Mouse (Mus musculus): Measurements from ENCODE around the gene Hnf1b. TPM values are rescaled to one million over a fixed set of nuclear protein-coding genes. Genes with fewer than 3 reads are reported as not detected.

Hnf1b gene
- polyA plus RNA-seq, 1 experiment from 2014 or later: 4.8 TPM

- ATAC-seq (ENCODE audit: low FRiP score, low TSS enrichment) (no peak), DNase-seq (ENCODE audit: low spot score) (no peak)
- Histone ChIP-seq H3K4me1 (replicated peaks; ENCODE audit: control insufficient read depth, insufficient read depth) (no peaks in the 10 kb centered on the region; the same call in 1 of the 2 replicates), H3K36me3 (ENCODE audit: control insufficient read depth, insufficient read depth, low read length) (no peaks in the 10 kb centered on the region), H3K9ac (ENCODE audit: low read length) (no peak overlapping the region), H3K9me3 (ENCODE audit: control insufficient read depth, low read length) (no peaks in the 10 kb centered on the region), H3K4me2 (replicated peaks; ENCODE audit: low read depth) (no peak overlapping the region), H3K4me3 (ENCODE audit: low read depth, low read length) (no peak overlapping the region), H3K27me3 (ENCODE audit: control insufficient read depth, insufficient read depth, low read length) (no peaks in the 10 kb centered on the region), H3K27ac (replicated peaks) (peak overlapping the region; percentile 24; the same call in 1 of the 2 replicates)
- 53% methylated on average over 5 of the region's 5 CpGs for WGBS
- TF ChIP-seq EP300 (optimal IDR thresholded peaks at IDR 0.05) (no peak), CTCF (IDR thresholded peaks at IDR 0.05; ENCODE audit: low read depth) (no peak)
Measured at GRCm38 (mm10) chr11:83881438-83881837, 31.6 kb downstream of the Hnf1b start.

GRCm38 (mm10) chr11:83882552-83882951 lies 32.7 kb downstream of the Hnf1b start:
- Histone ChIP-seq H3K27me3 (ENCODE audit: control insufficient read depth, insufficient read depth, low read length) (no peaks in the 10 kb centered on the region), H3K9me3 (ENCODE audit: control insufficient read depth, low read length) (no peaks in the 10 kb centered on the region), H3K4me2 (replicated peaks; ENCODE audit: low read depth) (no peak overlapping the region), H3K9ac (ENCODE audit: low read length) (no peak overlapping the region), H3K4me1 (replicated peaks; ENCODE audit: control insufficient read depth, insufficient read depth) (no peaks in the 10 kb centered on the region; the same call in 1 of the 2 replicates), H3K4me3 (ENCODE audit: low read depth, low read length) (no peak overlapping the region), H3K27ac (replicated peaks) (0 out of 2 replicates have a peak overlapping the region, but pooled peaks have one; percentile 13), H3K36me3 (ENCODE audit: control insufficient read depth, insufficient read depth, low read length) (no peaks in the 10 kb centered on the region)
- TF ChIP-seq EP300 (optimal IDR thresholded peaks at IDR 0.05) (no peak), CTCF (IDR thresholded peaks at IDR 0.05; ENCODE audit: low read depth) (no peak)
- 24% methylated on average over 6 of the region's 6 CpGs for WGBS
- DNase-seq (ENCODE audit: low spot score): peak; percentile 74
- peak; percentile 71 for ATAC-seq (ENCODE audit: low FRiP score, low TSS enrichment)

- Histone ChIP-seq H3K27ac (replicated peaks) (no peak overlapping the region), H3K9ac (ENCODE audit: low read length) (no peak overlapping the region), H3K27me3 (ENCODE audit: control insufficient read depth, insufficient read depth, low read length) (no peaks in the 10 kb centered on the region), H3K9me3 (ENCODE audit: control insufficient read depth, low read length) (no peaks in the 10 kb centered on the region), H3K4me3 (ENCODE audit: low read depth, low read length) (no peak overlapping the region), H3K36me3 (ENCODE audit: control insufficient read depth, insufficient read depth, low read length) (no peaks in the 10 kb centered on the region), H3K4me1 (replicated peaks; ENCODE audit: control insufficient read depth, insufficient read depth) (no peaks in the 10 kb centered on the region; the same call in 1 of the 2 replicates), H3K4me2 (replicated peaks; ENCODE audit: low read depth) (no peak overlapping the region)
- TF ChIP-seq CTCF (IDR thresholded peaks at IDR 0.05; ENCODE audit: low read depth): no peak
- ATAC-seq (ENCODE audit: low FRiP score, low TSS enrichment): no peak; the same call in 1 of the 2 replicates
- 43% methylated on average over 6 of the region's 6 CpGs for WGBS
- no peak for DNase-seq (ENCODE audit: low spot score)
Measured at GRCm38 (mm10) chr11:83883074-83883473, 33.2 kb downstream of the Hnf1b start.

- Histone ChIP-seq H3K4me2 (replicated peaks; ENCODE audit: low read depth) (no peak overlapping the region), H3K9ac (ENCODE audit: low read length) (no peak overlapping the region), H3K27me3 (ENCODE audit: control insufficient read depth, insufficient read depth, low read length) (no peaks in the 10 kb centered on the region), H3K27ac (replicated peaks) (no peak overlapping the region), H3K4me1 (replicated peaks; ENCODE audit: control insufficient read depth, insufficient read depth) (no peaks in the 10 kb centered on the region), H3K4me3 (ENCODE audit: low read depth, low read length) (no peak overlapping the region), H3K36me3 (ENCODE audit: control insufficient read depth, insufficient read depth, low read length) (no peaks in the 10 kb centered on the region), H3K9me3 (ENCODE audit: control insufficient read depth, low read length) (no peaks in the 10 kb centered on the region)
- 66% methylated on average over 9 of the region's 9 CpGs for WGBS
- TF ChIP-seq EP300 (optimal IDR thresholded peaks at IDR 0.05): no peak
- no peak for TF ChIP-seq CTCF (IDR thresholded peaks at IDR 0.05; ENCODE audit: low read depth)
- DNase-seq (ENCODE audit: low spot score) (peak; percentile 32), ATAC-seq (ENCODE audit: low FRiP score, low TSS enrichment) (peak; percentile 65)
Measured at GRCm38 (mm10) chr11:83883812-83884211, 33.9 kb downstream of the Hnf1b start.

GRCm38 (mm10) chr11:83885175-83885574 lies 35.3 kb downstream of the Hnf1b start:
- WGBS: 80% methylated on average over 8 of the region's 8 CpGs
- Histone ChIP-seq H3K27ac (replicated peaks) (no peak overlapping the region), H3K9ac (ENCODE audit: low read length) (no peak overlapping the region), H3K9me3 (ENCODE audit: control insufficient read depth, low read length) (no peaks in the 10 kb centered on the region), H3K4me1 (replicated peaks; ENCODE audit: control insufficient read depth, insufficient read depth) (no peaks in the 10 kb centered on the region), H3K4me3 (ENCODE audit: low read depth, low read length) (no peak overlapping the region), H3K4me2 (replicated peaks; ENCODE audit: low read depth) (no peak overlapping the region), H3K27me3 (ENCODE audit: control insufficient read depth, insufficient read depth, low read length) (no peaks in the 10 kb centered on the region), H3K36me3 (ENCODE audit: control insufficient read depth, insufficient read depth, low read length) (no peaks in the 10 kb centered on the region)
- ATAC-seq (ENCODE audit: low FRiP score, low TSS enrichment): no peak
- no peak for TF ChIP-seq EP300 (optimal IDR thresholded peaks at IDR 0.05)
- TF ChIP-seq CTCF (IDR thresholded peaks at IDR 0.05; ENCODE audit: low read depth): no peak
- no peak for DNase-seq (ENCODE audit: low spot score)

GRCm38 (mm10) chr11:83886746-83887145 lies 36.9 kb downstream of the Hnf1b start:
- Histone ChIP-seq H3K4me2 (replicated peaks; ENCODE audit: low read depth) (no peak overlapping the region), H3K9me3 (ENCODE audit: control insufficient read depth, low read length) (no peaks in the 10 kb centered on the region), H3K27ac (replicated peaks) (no peak overlapping the region), H3K27me3 (ENCODE audit: control insufficient read depth, insufficient read depth, low read length) (no peaks in the 10 kb centered on the region), H3K4me1 (replicated peaks; ENCODE audit: control insufficient read depth, insufficient read depth) (no peaks in the 10 kb centered on the region), H3K9ac (ENCODE audit: low read length) (no peak overlapping the region), H3K36me3 (ENCODE audit: control insufficient read depth, insufficient read depth, low read length) (no peaks in the 10 kb centered on the region), H3K4me3 (ENCODE audit: low read depth, low read length) (no peak overlapping the region)
- no peak for TF ChIP-seq CTCF (IDR thresholded peaks at IDR 0.05; ENCODE audit: low read depth)
- ATAC-seq (ENCODE audit: low FRiP score, low TSS enrichment) (no peak), DNase-seq (ENCODE audit: low spot score) (no peak)
- WGBS: 76% methylated on average over 3 of the region's 3 CpGs

Data from stomach, postnatal 0 days (tissue).